ENCODE assay signal across 22 mouse cellular contexts in the genomic region with DNA sequence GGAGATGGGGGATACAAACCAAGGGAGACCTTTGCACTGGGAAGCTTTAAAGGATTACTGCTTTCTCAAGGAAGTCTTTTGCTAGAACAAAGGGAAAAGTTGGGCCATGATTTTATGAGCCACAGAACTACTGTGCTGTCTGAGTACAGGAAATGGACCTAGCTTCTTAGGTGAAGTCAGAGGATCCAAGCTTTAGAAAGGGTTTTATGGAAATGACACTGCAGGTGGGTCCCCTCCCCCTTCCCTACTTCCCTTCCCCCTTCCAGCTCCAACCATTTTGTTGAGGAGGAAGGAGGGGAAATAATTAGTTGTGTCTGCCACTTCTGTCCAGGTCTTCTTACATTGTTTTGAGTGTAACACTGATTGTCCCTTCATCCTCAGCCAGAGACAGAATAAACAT.
DNase-seq lines count a peak whose midpoint lies in the region; ATAC-seq and TF ChIP-seq lines count a peak whose summit lies in the region.
"Had no signal": no experiment of that assay in that cellular context is flagged by ENCODE, and none has a peak within 500 bp of the region (broad histone marks: within the 10 kb centered on the region; RNA-seq: fewer than 3 reads in every experiment).

No protein-coding gene starts in this region.

- H3K4me1 ChIP-seq in lung, embryonic 16.5 days (replicated peaks; ENCODE audit: control insufficient read depth, insufficient read depth, low read length), result peaks cover 42% of the 10 kb centered on the region
- H3K4me1 ChIP-seq in E14TG2a.4 (replicated peaks; ENCODE audit: low read depth, low read length), result peaks cover 42% of the 10 kb centered on the region
- peaks cover 7% of the 10 kb centered on the region; the same call in 1 of the 2 replicates for H3K4me1 ChIP-seq in intestine, embryonic 15.5 days (replicated peaks)
- H3K4me1 ChIP-seq: embryonic facial prominence, embryonic 12.5 days had no signal

- no peak overlapping the region for H3K4me2 ChIP-seq in lung, embryonic 16.5 days (ENCODE audit: low read depth, low read length)
- H3K4me2 ChIP-seq in intestine, embryonic 15.5 days (replicated peaks), result no peak overlapping the region
- H3K4me2 ChIP-seq: embryonic facial prominence, embryonic 12.5 days; forebrain, embryonic 12.5 days; heart, embryonic 12.5 days; hindbrain, embryonic 12.5 days had no signal

- H3K27me3 ChIP-seq in lung, embryonic 16.5 days (ENCODE audit: control insufficient read depth, insufficient read depth, low read depth, low read length), result no peaks in the 10 kb centered on the region
- no peaks in the 10 kb centered on the region for H3K27me3 ChIP-seq in E14TG2a.4 (ENCODE audit: insufficient read depth, low read length)
- H3K27me3 ChIP-seq in intestine, embryonic 15.5 days (replicated peaks), result no peaks in the 10 kb centered on the region
- H3K27me3 ChIP-seq: CH12.LX; heart, embryonic 12.5 days had no signal

- no peak overlapping the region for H3K4me3 ChIP-seq in lung, embryonic 16.5 days (ENCODE audit: low read length)
- H3K4me3 ChIP-seq in E14TG2a.4 (replicated peaks; ENCODE audit: low read length), result 0 out of 2 replicates have a peak overlapping the region, but pooled peaks have one; percentile 1
- no peak overlapping the region for H3K4me3 ChIP-seq in intestine, embryonic 15.5 days (replicated peaks)
- H3K4me3 ChIP-seq in gastrocnemius, adult 2 months, result no peak overlapping the region
- H3K4me3 ChIP-seq: embryonic facial prominence, embryonic 12.5 days; forebrain, embryonic 12.5 days; heart, adult 2 months; heart, embryonic 12.5 days; hindbrain, embryonic 12.5 days had no signal

- no peak overlapping the region for H3K9ac ChIP-seq in lung, embryonic 16.5 days (ENCODE audit: low read length)
- no peak overlapping the region for H3K9ac ChIP-seq in intestine, embryonic 15.5 days
- H3K9ac ChIP-seq: embryonic facial prominence, embryonic 12.5 days; forebrain, embryonic 12.5 days; heart, embryonic 12.5 days; hindbrain, embryonic 12.5 days had no signal

- H3K27ac ChIP-seq in lung, embryonic 16.5 days (ENCODE audit: low read length), result peak overlapping the region; percentile 57
- H3K27ac ChIP-seq in intestine, embryonic 15.5 days, result no peak overlapping the region
- H3K27ac ChIP-seq in gastrocnemius, adult 2 months, result no peak overlapping the region
- H3K27ac ChIP-seq: embryonic facial prominence, embryonic 12.5 days; forebrain, embryonic 12.5 days; heart, adult 2 months; hindbrain, embryonic 12.5 days had no signal

- no peak for ATAC-seq in lung, embryonic 16.5 days (ENCODE audit: low read depth)
- ATAC-seq in intestine, embryonic 15.5 days, result peak; percentile 49; the same call in 1 of the 2 replicates
- ATAC-seq: forebrain, embryonic 16.5 days; hindbrain, embryonic 16.5 days; inflammation-experienced regulatory T-cells, adult 6 months had no signal

- intact Hi-C loops in gastrocnemius, adult 2 months (cut with DNase I), result no loop called here

- TF ChIP-seq CTCF in E14TG2a.4 (conservative IDR thresholded peaks at IDR 0.05; ENCODE audit: low read length), result no peak
- no peak for TF ChIP-seq CTCF in gastrocnemius, adult 2 months (IDR thresholded peaks at IDR 0.05)

- H3K9me3 ChIP-seq in lung, embryonic 16.5 days (ENCODE audit: control insufficient read depth, low read length), result no peaks in the 10 kb centered on the region
- H3K9me3 ChIP-seq in E14TG2a.4 (ENCODE audit: low read length), result no peaks in the 10 kb centered on the region
- H3K9me3 ChIP-seq in intestine, embryonic 15.5 days, result no peaks in the 10 kb centered on the region
- H3K9me3 ChIP-seq: embryonic facial prominence, embryonic 12.5 days; forebrain, embryonic 12.5 days; heart, embryonic 12.5 days; hindbrain, embryonic 12.5 days had no signal

- DNase-seq in lung, adult 18-20 months, result no peak
- DNase-seq in ES-CJ7 (ENCODE audit: low read depth, low spot score), result peak; percentile 63
- DNase-seq in gastrocnemius, adult 2 months, result no peak
- no peak for DNase-seq in liver
- no peak for DNase-seq in layer of hippocampus, postnatal 36 days
- DNase-seq: adrenal gland, postnatal 10 days; cerebellum, adult 11-12 months; cerebellum, adult 9-10 months; cerebellum, postnatal 25 days; gastrocnemius, postnatal 14 days; heart, adult 2 months had no signal

- no peaks in the 10 kb centered on the region for H3K36me3 ChIP-seq in lung, embryonic 16.5 days (ENCODE audit: control insufficient read depth, insufficient read depth, low read length)
- H3K36me3 ChIP-seq in E14TG2a.4 (ENCODE audit: insufficient read depth, low read length), result no peaks in the 10 kb centered on the region
- no peaks in the 10 kb centered on the region for H3K36me3 ChIP-seq in intestine, embryonic 15.5 days
- H3K36me3 ChIP-seq: embryonic facial prominence, embryonic 12.5 days; forebrain, embryonic 12.5 days; heart, embryonic 12.5 days; hindbrain, embryonic 12.5 days had no signal
